Mouse (Mus musculus): Measurements from ENCODE around the gene Acacb. TPM values are rescaled to one million over a fixed set of nuclear protein-coding genes. Genes with fewer than 3 reads are reported as not detected.

Gene Acacb
- polyA plus RNA-seq, 1 experiment from 2014 or later, result 1.4 TPM

- Histone ChIP-seq H3K9me3 (no peaks in the 10 kb centered on the region), H3K4me2 (replicated peaks) (peak overlapping the region; percentile 98), H3K4me3 (replicated peaks) (no peak overlapping the region), H3K36me3 (peaks cover 21% of the 10 kb centered on the region), H3K27ac (no peak overlapping the region), H3K27me3 (replicated peaks) (no peaks in the 10 kb centered on the region), H3K4me1 (replicated peaks) (peaks cover 16% of the 10 kb centered on the region; the same call in 1 of the 2 replicates), H3K9ac (0 out of 2 replicates have a peak overlapping the region, but pooled peaks have one; percentile 78)
- ATAC-seq, result no peak
- WGBS, result 85% methylated on average over 7 of the region's 7 CpGs
Measured at GRCm38 (mm10) chr5:114126499-114127244, 19.7 kb upstream of the Acacb start.

- H3K4me3 ChIP-seq (replicated peaks), result peak within 1 kb of the TSS; percentile 75
- WGBS, result under 1% methylated on average over 69 of the region's 69 CpGs
- H3K4me2 ChIP-seq (replicated peaks), result peak within 1 kb of the TSS; percentile 98
- no peaks in the 10 kb centered on the region for H3K9me3 ChIP-seq
- H3K36me3 ChIP-seq, result peaks cover 13% of the 10 kb centered on the region; the same call in 1 of the 2 replicates
- no peaks in the 10 kb centered on the region for H3K27me3 ChIP-seq (replicated peaks)
- peak within 1 kb of the TSS; percentile 78 for H3K9ac ChIP-seq
- peak within 1 kb of the TSS; percentile 94 for H3K27ac ChIP-seq
- peaks cover 22% of the 10 kb centered on the region; the same call in 1 of the 2 replicates for H3K4me1 ChIP-seq (replicated peaks)
- ATAC-seq, result peak; percentile 29
Measured at GRCm38 (mm10) chr5:114127374-114128349, 18.7 kb upstream of the Acacb start, which contains the start of gene Alkbh2. Gene Alkbh2, minus strand, starts transcription at chr5:114128218.

GRCm38 (mm10) chr5:114129550-114130210, 16.7 kb upstream of the Acacb start:
- 74% methylated on average over 15 of the region's 15 CpGs for WGBS
- ATAC-seq, result no peak
- Histone ChIP-seq H3K4me2 (replicated peaks) (peak overlapping the region; percentile 97), H3K9ac (peak overlapping the region; percentile 63; the same call in 1 of the 2 replicates), H3K4me1 (replicated peaks) (peaks cover 37% of the 10 kb centered on the region), H3K9me3 (no peaks in the 10 kb centered on the region), H3K27me3 (replicated peaks) (no peaks in the 10 kb centered on the region), H3K4me3 (replicated peaks) (peak overlapping the region; percentile 74), H3K36me3 (no peaks in the 10 kb centered on the region), H3K27ac (no peak overlapping the region)

GRCm38 (mm10) chr5:114130211-114130605, 16.1 kb upstream of the Acacb start, which contains the start of gene Ung:
Gene Ung, plus strand, starts transcription at chr5:114130386.
- Histone ChIP-seq H3K4me1 (replicated peaks) (peaks cover 37% of the 10 kb centered on the region), H3K4me2 (replicated peaks) (peak within 1 kb of the TSS; percentile 97), H3K9ac (peak within 1 kb of the TSS; percentile 63), H3K9me3 (no peaks in the 10 kb centered on the region), H3K27ac (peak within 1 kb of the TSS; percentile 84), H3K4me3 (replicated peaks) (peak within 1 kb of the TSS; percentile 74), H3K27me3 (replicated peaks) (no peaks in the 10 kb centered on the region), H3K36me3 (no peaks in the 10 kb centered on the region)
- ATAC-seq, result peak; percentile 63
- under 1% methylated on average over 29 of the region's 29 CpGs for WGBS

- Histone ChIP-seq H3K9ac (peak overlapping the region; percentile 63), H3K4me3 (replicated peaks) (peak overlapping the region; percentile 74), H3K4me1 (replicated peaks) (peaks cover 37% of the 10 kb centered on the region), H3K4me2 (replicated peaks) (peak overlapping the region; percentile 97), H3K9me3 (no peaks in the 10 kb centered on the region), H3K36me3 (no peaks in the 10 kb centered on the region), H3K27ac (peak overlapping the region; percentile 84), H3K27me3 (replicated peaks) (no peaks in the 10 kb centered on the region)
- ATAC-seq, result peak; percentile 98
- under 1% methylated on average over 86 of the region's 87 CpGs for WGBS
Measured at GRCm38 (mm10) chr5:114130698-114131520, 15.4 kb upstream of the Acacb start.

- peak overlapping the region; percentile 84 for H3K27ac ChIP-seq
- H3K9ac ChIP-seq, result peak overlapping the region; percentile 63
- H3K4me1 ChIP-seq (replicated peaks), result peaks cover 37% of the 10 kb centered on the region
- 1% methylated on average over 15 of the region's 15 CpGs for WGBS
- H3K9me3 ChIP-seq, result no peaks in the 10 kb centered on the region
- peak overlapping the region; percentile 74 for H3K4me3 ChIP-seq (replicated peaks)
- H3K36me3 ChIP-seq, result 0 out of 2 replicates have a peak, but pooled peaks cover 3% of the 10 kb centered on the region
- no peak for ATAC-seq
- H3K27me3 ChIP-seq (replicated peaks), result no peaks in the 10 kb centered on the region
- peak overlapping the region; percentile 97 for H3K4me2 ChIP-seq (replicated peaks)
Measured at GRCm38 (mm10) chr5:114131521-114131840, 14.9 kb upstream of the Acacb start.

- 89% methylated on average over 6 of the region's 6 CpGs for WGBS
- no peak for ATAC-seq
- peaks cover 8% of the 10 kb centered on the region; the same call in 1 of the 2 replicates for H3K36me3 ChIP-seq
- no peaks in the 10 kb centered on the region for H3K9me3 ChIP-seq
- no peak overlapping the region for H3K4me3 ChIP-seq (replicated peaks)
- no peak overlapping the region for H3K9ac ChIP-seq
- no peak overlapping the region for H3K4me2 ChIP-seq (replicated peaks)
- peaks cover 39% of the 10 kb centered on the region for H3K4me1 ChIP-seq (replicated peaks)
- no peak overlapping the region for H3K27ac ChIP-seq
- H3K27me3 ChIP-seq (replicated peaks), result no peaks in the 10 kb centered on the region
Measured at GRCm38 (mm10) chr5:114132841-114133240, 13.5 kb upstream of the Acacb start.

- H3K4me1 ChIP-seq (replicated peaks), result peaks cover 50% of the 10 kb centered on the region
- 0 out of 2 replicates have a peak overlapping the region, but pooled peaks have one; percentile 36 for H3K27ac ChIP-seq
- no peaks in the 10 kb centered on the region for H3K27me3 ChIP-seq (replicated peaks)
- H3K9me3 ChIP-seq, result no peaks in the 10 kb centered on the region
- H3K9ac ChIP-seq, result no peak overlapping the region
- ATAC-seq, result no peak
- no peak overlapping the region for H3K4me2 ChIP-seq (replicated peaks)
- peaks cover 8% of the 10 kb centered on the region; the same call in 1 of the 2 replicates for H3K36me3 ChIP-seq
- no peak overlapping the region for H3K4me3 ChIP-seq (replicated peaks)
- 49% methylated on average over 6 of the region's 6 CpGs for WGBS
Measured at GRCm38 (mm10) chr5:114134091-114134534, 12.2 kb upstream of the Acacb start.

- H3K4me3 ChIP-seq (replicated peaks), result no peak overlapping the region
- 86% methylated on average over 10 of the region's 10 CpGs for WGBS
Measured at GRCm38 (mm10) chr5:114135516-114135915, 10.8 kb upstream of the Acacb start.

GRCm38 (mm10) chr5:114137481-114138276, 8.7 kb upstream of the Acacb start:
- H3K36me3 ChIP-seq, result peaks cover 8% of the 10 kb centered on the region; the same call in 1 of the 2 replicates
- H3K27me3 ChIP-seq (replicated peaks), result no peaks in the 10 kb centered on the region
- H3K9ac ChIP-seq, result no peak overlapping the region
- H3K4me1 ChIP-seq (replicated peaks), result peaks cover 38% of the 10 kb centered on the region
- no peaks in the 10 kb centered on the region for H3K9me3 ChIP-seq
- H3K4me3 ChIP-seq (replicated peaks), result no peak overlapping the region
- ATAC-seq, result peak; percentile 14
- 78% methylated on average over 15 of the region's 15 CpGs for WGBS
- H3K4me2 ChIP-seq (replicated peaks), result 0 out of 2 replicates have a peak overlapping the region, but pooled peaks have one; percentile 11
- 0 out of 2 replicates have a peak overlapping the region, but pooled peaks have one; percentile 32 for H3K27ac ChIP-seq

More at GRCm38 (mm10) chr5:114135516-114135915, 10.8 kb upstream of the Acacb start:
- H3K27ac ChIP-seq, result no peak overlapping the region
- H3K4me1 ChIP-seq (replicated peaks), result peaks cover 49% of the 10 kb centered on the region
- no peaks in the 10 kb centered on the region for H3K27me3 ChIP-seq (replicated peaks)
- no peak for ATAC-seq
- H3K4me2 ChIP-seq (replicated peaks), result no peak overlapping the region
- H3K36me3 ChIP-seq, result peaks cover 8% of the 10 kb centered on the region; the same call in 1 of the 2 replicates
- no peaks in the 10 kb centered on the region for H3K9me3 ChIP-seq
- no peak overlapping the region for H3K9ac ChIP-seq

Measured in intestine, embryonic 15.5 days (tissue).